Mouse (Mus musculus): Measurements from ENCODE around the gene Pxdn. TPM values are rescaled to one million over a fixed set of nuclear protein-coding genes. Genes with fewer than 3 reads are reported as not detected.

The Pxdn gene
- polyA plus RNA-seq, 1 experiment from 2014 or later: 105 TPM

- no peak overlapping the region for H3K27ac ChIP-seq (ENCODE audit: low read length)
- no peaks in the 10 kb centered on the region for H3K4me1 ChIP-seq (ENCODE audit: insufficient read depth, low read length)
- H3K36me3 ChIP-seq (ENCODE audit: insufficient read depth, low read length): no peaks in the 10 kb centered on the region
- H3K27me3 ChIP-seq (ENCODE audit: insufficient read depth, low read length): no peaks in the 10 kb centered on the region
- no peak overlapping the region for H3K4me2 ChIP-seq (replicated peaks; ENCODE audit: low read depth, low read length)
- WGBS: 78% methylated on average over 11 of the region's 11 CpGs
- no peak for ATAC-seq (ENCODE audit: low FRiP score, low TSS enrichment)
- H3K4me3 ChIP-seq (ENCODE audit: low read length): no peak overlapping the region
- H3K9ac ChIP-seq (replicated peaks; ENCODE audit: low read length): no peak overlapping the region
- no peaks in the 10 kb centered on the region for H3K9me3 ChIP-seq (ENCODE audit: low read length)
These were observed 117.5 kb downstream of the Pxdn start for GRCm38 (mm10) chr12:30054761-30055540.

GRCm38 (mm10) chr12:30058044-30058443 is 120.6 kb downstream of the Pxdn start:
- Histone ChIP-seq H3K36me3 (ENCODE audit: insufficient read depth, low read length) (no peaks in the 10 kb centered on the region), H3K4me1 (ENCODE audit: insufficient read depth, low read length) (no peaks in the 10 kb centered on the region), H3K9me3 (ENCODE audit: low read length) (no peaks in the 10 kb centered on the region), H3K9ac (replicated peaks; ENCODE audit: low read length) (no peak overlapping the region), H3K4me2 (replicated peaks; ENCODE audit: low read depth, low read length) (no peak overlapping the region), H3K4me3 (ENCODE audit: low read length) (no peak overlapping the region), H3K27ac (ENCODE audit: low read length) (no peak overlapping the region), H3K27me3 (ENCODE audit: insufficient read depth, low read length) (no peaks in the 10 kb centered on the region; the same call in 1 of the 2 replicates)
- no peak for ATAC-seq (ENCODE audit: low FRiP score, low TSS enrichment)
- WGBS: 66% methylated on average over 6 of the region's 6 CpGs

- Histone ChIP-seq H3K4me2 (replicated peaks; ENCODE audit: low read depth, low read length) (no peak overlapping the region), H3K9ac (replicated peaks; ENCODE audit: low read length) (no peak overlapping the region), H3K4me3 (ENCODE audit: low read length) (no peak overlapping the region), H3K36me3 (ENCODE audit: insufficient read depth, low read length) (no peaks in the 10 kb centered on the region), H3K4me1 (ENCODE audit: insufficient read depth, low read length) (no peaks in the 10 kb centered on the region), H3K27ac (ENCODE audit: low read length) (no peak overlapping the region), H3K9me3 (ENCODE audit: low read length) (no peaks in the 10 kb centered on the region), H3K27me3 (ENCODE audit: insufficient read depth, low read length) (no peaks in the 10 kb centered on the region; the same call in 1 of the 2 replicates)
- WGBS: 37% methylated on average over 1 of the region's 1 CpGs
- no peak for ATAC-seq (ENCODE audit: low FRiP score, low TSS enrichment)
These were observed 124.2 kb downstream of the Pxdn start for GRCm38 (mm10) chr12:30061503-30062117.

GRCm38 (mm10) chr12:30062118-30062505 is 124.7 kb downstream of the Pxdn start:
- no peaks in the 10 kb centered on the region for H3K36me3 ChIP-seq (ENCODE audit: insufficient read depth, low read length)
- H3K27ac ChIP-seq (ENCODE audit: low read length): no peak overlapping the region
- no peaks in the 10 kb centered on the region; the same call in 1 of the 2 replicates for H3K27me3 ChIP-seq (ENCODE audit: insufficient read depth, low read length)
- H3K4me1 ChIP-seq (ENCODE audit: insufficient read depth, low read length): no peaks in the 10 kb centered on the region
- 26% methylated on average over 6 of the region's 6 CpGs for WGBS
- no peak overlapping the region for H3K4me2 ChIP-seq (replicated peaks; ENCODE audit: low read depth, low read length)
- H3K4me3 ChIP-seq (ENCODE audit: low read length): no peak overlapping the region
- ATAC-seq (ENCODE audit: low FRiP score, low TSS enrichment): no peak
- no peak overlapping the region for H3K9ac ChIP-seq (replicated peaks; ENCODE audit: low read length)
- H3K9me3 ChIP-seq (ENCODE audit: low read length): no peaks in the 10 kb centered on the region

Other genes starting within 250 kb of the Pxdn start
- not detected in 2 replicates for gene Tpo, start 195.0 kb downstream of the Pxdn start, polyA plus RNA-seq (2015; fragmentation: Nextera tagmentation; extraction: Ambion mirVana)